Mouse (Mus musculus) CD4-positive, CD25-positive, alpha-beta regulatory T cell, adult 4 months (primary cell): Measurements from ENCODE around the gene Pim3. TPM values are rescaled to one million over a fixed set of nuclear protein-coding genes. Genes with fewer than 3 reads are reported as not detected.
"Not testable (repeated sequence)": the region's sequence is repeated elsewhere in the genome, so short reads cannot be mapped to it uniquely, and the experiment has no call there.

Experiments used
- ATAC-seq: one replicate; pipeline ENCODE4 v1.8.0; 2017
- polyA plus RNA-seq, 2 experiments: library from polyadenylated mRNA; unstranded; fragments of 100-300 nt; shearing (Covaris generic); gene quantifications; one replicate each; pipeline ENCODE4 v1.2.1; 2017

The Pim3 gene
- 1 to 10 TPM; 1.5 to 4.3 TPM for polyA plus RNA-seq

DNA sequence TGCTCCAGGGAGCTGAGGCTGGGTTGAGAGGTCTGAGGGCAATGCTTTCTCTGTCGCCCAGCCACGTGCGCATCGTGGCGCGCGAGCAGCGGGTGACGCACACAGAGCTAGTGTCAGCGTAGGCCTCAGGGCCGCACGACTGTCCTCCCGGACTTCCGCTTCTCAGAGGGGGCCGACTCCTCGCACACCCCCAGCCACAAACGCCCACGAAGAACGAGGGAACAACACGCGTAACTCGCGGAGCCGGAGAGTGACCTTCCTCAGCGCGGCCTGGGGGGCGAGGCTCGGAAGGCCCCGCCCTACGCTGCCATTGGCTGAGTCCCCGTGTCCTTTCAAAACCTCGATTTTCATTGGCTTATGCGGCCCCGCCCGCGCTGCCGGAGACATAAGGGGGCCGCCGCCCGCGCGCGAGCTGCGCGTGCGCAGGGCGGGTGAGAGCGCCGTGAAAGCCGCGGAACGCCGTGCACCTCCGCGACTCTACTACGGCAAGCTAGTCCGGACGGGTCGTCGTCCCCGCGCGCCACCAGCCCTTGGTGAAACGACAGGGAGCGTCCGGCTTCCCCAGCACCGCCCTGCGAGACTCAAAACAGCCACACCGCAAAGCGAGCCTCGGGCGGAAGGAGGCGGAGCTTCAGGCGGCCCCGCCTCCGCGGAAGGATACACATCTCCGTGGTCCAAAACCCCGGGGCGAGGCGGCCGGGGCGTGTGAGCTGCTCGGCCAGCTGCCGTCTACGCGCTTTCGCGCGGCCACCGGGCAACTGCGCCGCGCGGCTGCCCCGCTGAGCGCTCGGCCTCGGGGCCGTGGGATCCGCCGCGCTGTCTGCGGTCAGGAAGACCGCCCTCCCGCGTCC is at the start of gene Pim3:
TSS of gene Pim3 (plus strand) at position 415 of the 851 bp plus-strand sequence.
- ATAC-seq = peak; percentile 78

DNA sequence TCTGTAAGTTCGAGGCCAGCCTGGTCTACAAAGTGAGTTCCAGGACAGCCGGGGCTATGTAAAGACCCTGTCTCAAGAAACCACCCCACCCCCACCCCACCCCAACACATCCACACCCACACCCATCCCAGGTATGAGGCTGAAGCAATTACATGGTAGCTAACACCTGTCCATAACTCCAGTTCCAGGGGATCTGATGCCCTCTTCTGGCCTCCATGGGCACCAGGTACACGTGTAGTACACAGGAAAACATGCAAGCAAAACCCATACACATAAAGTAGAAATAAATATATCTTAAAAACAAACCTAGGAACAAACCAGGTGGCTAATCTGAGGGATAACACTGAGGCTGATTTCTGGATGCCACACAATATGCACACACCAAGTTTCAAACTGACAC is 48.7 kb upstream of the Pim3 start:
- ATAC-seq = no peak

DNA sequence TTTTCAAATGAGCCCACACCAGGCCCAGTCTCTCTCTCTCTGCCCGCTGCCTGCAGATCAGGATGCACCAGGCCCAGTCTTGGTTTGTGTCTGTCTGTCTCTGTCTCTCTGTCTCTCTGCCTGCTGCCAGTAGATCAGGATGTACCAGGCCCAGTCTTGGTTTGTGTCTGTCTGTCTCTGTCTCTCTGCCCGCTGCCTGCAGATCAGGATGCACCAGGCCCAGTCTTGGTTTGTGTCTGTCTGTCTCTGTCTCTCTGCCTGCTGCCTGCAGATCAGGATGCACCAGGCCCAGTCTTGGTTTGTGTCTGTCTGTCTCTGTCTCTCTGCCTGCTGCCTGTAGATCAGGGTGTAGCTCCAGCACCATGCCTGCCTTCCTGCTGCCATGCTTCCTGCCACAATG is 48.1 kb upstream of the Pim3 start:
- ATAC-seq = not testable (repeated sequence)

DNA sequence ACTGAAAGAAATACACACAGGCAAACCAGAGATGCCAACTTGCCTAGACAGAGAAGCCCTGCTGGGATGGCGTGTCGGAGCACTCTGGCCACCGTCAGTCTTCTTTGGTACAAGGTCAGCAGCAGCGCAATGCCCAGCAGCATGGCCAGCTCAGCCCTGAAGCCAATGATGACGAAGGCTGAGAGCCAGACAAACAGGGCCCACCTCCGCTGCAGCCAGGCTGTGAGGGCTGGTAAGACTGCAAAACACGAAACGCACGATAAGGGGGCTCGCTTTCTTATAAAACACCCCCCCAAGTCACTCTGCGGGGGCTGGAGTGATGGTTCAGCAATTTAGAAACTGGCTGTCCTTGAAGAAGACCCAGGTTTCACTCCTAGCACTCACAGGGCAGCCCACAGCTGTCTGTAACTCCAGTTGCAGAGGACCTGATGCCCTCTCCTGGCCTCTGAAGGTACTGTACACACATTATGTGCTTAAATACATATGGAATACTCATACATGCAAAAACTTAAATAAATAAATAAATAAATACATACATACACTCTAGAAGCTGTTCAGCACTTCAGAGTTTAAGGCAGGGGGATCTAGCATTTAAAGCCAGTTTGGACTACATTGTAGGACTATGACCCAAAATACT is 47.5 kb upstream of the Pim3 start:
- ATAC-seq = no peak

DNA sequence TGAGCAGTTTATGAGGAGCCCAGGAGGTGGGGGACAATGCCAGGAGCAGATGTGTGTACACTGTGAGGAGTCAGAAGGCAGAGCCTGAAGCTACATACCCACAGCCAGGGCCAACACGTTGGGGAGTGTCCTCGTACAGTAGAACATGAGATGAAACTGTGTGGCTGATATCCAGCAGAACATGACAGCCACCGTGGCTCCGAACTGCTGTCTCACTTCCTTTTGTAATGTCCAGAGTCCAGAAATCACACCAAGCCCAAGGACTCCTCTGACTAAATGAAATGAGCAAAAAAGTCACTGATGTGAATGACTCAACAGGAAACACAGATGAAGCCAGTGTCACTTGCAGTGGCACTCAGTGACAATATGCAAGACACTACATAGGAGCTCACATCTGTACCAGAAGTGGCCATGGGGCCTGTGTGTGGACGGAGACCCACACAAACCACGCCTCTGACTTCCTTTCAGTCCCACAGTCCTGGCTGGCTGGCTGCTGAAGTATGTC is 46.7 kb upstream of the Pim3 start:
- ATAC-seq = no peak

DNA sequence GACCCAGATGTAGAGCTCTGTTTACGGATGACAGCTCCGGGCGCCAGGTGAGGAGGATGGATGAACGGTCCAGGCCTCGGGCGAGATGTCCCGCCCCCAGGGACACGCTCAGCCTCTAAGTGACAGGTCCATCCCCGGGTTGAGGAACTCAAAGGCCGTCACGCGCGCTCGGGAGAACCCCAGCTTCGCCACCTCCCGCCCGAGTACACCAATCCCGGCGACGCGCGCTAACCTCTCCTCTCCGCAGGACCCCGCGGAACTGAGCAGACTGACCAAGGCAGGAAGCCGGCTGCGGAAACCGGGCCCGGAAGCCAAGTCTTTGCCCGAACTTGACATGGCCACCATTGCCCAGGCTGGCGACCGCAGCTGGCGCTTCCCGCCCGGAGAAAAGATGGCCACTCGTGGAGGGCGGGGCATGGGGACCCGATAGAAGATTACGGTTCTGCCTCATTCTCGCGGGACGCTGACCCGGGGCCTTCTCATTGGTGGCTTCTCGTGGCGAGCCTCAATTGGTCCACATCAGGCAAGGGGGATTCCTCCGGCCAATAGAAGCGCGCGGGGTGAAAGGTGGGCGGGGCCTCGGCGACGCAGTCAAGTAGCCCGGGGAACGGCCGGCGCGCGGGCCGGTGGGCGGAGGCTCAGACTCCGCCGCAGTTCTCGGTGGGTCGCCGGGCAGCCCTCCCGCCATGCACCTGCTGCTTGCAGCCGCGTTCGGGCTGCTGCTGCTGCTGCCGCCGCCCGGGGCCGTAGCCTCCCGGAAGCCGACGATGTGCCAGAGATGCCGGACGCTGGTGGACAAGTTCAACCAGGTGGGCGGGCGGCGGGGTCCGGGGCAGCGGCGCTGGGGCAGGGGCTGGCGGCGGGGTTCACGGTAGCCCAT is 42.7 kb upstream of the Pim3 start, which contains the start of the genes Alg12 and Creld2:
TSS of gene Alg12 (minus strand) at position 293 of the 880 bp plus-strand sequence.
TSS of gene Creld2 (plus strand) at position 621 of the 880 bp plus-strand sequence.
- ATAC-seq = peak; percentile 99

DNA sequence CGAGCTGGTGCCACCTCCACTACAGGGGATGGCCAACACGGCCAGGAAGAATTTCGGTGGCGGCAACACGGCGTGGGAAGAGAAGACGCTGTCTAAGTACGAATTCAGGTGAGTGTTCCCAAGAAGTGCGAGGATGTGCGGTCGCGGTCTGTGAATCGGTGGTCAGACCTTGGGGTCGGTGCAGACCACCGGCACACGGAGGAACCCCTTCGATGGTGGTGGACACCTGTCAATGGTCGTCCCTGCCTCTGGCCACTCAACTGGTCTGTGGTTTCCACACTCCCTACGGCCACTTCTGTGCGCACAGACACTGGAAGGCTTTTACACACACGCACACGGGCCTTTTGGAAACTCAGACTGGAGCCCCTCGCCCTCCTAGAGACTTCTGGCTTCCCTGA is 42.1 kb upstream of the Pim3 start:
- ATAC-seq = no peak

DNA sequence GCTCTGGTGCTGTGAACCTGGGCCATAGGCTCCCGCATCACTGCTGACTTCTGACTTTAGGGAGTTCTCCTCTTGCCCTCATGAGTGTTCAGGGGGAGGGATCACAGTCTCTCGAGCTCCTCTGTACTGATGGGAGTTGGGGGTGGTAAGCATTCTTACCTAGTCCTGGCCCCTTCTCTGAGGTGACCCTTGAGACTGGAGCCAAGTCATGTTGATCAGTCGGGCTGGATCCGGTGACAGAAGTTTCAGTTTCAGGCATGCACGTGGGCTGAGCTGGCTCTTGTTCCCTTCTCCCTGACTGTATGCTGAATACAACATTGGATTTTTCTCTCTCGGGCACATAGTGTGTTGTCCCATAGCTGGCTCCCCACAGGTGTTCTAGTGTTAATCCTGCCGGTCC is 40.6 kb upstream of the Pim3 start:
- no peak for ATAC-seq

DNA sequence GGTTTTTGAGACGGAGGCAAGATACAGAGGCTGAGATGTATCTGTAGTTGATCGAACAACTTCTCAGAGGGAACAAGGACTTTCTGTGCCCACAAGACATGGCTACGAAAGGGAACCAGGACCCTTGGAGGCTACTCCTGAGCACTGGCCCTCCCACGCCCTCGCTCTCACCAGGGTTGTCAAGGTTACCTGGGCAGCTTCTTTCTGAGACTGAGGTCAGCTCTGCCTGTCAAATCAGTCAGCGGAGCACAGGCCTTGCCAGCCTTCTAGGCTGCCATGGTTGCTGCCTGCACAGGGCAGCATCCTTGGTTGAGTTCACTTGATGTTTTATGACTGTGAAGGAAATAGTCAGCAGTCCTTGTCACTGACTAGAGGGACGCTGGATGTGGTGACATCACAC is 39.5 kb upstream of the Pim3 start:
- no peak for ATAC-seq

DNA sequence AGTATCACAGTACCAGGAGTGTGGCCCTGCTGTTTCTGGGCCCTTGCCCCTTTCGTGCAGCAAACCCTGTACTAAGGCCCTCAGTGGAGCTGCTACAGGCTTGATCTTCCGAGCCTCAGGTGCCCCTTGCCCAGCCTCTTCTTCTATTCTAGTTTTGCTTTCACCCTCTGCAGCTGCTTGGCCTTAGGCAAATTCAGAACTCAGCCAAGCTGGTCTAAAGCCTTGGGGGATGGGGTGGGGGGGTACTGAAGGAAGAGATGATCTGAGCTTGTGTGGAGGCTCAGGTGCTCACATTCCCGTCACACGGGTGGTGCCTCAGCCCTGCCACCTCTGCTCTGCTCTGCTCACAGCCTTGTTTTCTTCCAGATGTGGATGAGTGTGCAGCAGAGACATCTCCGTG is 38.6 kb upstream of the Pim3 start:
- ATAC-seq = no peak

DNA sequence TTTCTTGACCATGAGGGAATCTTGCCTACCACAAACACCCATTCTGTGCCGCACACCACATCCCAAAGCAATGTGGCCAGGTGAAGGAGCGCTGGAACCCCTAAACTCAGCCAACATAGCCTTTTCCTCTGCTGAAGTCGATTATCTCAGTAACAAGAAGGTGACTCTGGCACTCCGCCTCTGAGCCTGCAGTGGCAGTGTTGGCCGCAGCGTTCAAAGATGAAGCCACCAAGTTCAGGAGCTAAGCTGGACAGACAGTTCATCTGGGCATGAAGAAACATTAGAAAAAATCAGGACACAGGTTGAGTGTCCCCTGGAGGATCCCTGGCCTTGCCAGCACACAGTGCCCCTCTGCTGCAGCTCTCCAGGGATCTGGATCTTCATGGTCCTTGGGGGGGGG is 34.5 kb upstream of the Pim3 start:
- no peak for ATAC-seq

DNA sequence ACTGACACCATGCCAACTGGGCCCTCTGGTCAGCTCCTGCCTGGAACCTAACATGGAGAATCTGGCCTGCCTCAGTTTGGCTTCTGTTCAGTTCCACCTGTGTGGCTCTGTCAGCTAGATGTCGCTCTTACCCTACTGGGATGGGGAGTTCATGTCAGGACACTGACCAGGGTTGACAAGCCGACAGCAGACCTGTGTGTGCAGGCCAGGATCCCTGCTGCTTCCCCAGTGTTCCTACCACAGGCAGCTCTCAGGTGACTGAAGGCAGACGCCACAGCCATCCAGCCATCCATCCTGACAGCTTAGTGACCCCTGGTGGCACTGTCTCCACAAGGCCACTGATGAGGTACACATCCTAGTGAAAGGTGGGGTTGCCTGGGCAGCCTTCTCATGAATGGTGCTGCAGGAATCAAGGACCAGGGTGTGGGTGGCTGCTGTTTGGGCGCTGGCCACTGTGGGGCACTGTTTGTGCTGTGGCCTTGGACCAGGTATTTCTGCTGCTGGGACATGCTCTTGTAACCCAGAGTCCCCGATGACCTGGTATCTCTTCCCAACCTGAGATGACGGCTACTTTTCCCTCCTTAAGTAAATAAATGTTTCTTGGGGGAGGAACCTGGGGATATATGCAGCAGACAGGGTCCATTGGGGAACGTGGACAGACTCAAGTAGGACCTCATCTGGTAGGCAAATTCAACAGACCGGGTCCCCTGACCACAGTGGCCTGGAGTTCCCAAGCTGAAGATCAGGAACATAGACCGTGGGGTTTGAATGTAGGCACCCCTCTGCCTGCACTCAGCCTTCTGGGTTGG is 33.8 kb upstream of the Pim3 start:
- peak; percentile 62 for ATAC-seq

DNA sequence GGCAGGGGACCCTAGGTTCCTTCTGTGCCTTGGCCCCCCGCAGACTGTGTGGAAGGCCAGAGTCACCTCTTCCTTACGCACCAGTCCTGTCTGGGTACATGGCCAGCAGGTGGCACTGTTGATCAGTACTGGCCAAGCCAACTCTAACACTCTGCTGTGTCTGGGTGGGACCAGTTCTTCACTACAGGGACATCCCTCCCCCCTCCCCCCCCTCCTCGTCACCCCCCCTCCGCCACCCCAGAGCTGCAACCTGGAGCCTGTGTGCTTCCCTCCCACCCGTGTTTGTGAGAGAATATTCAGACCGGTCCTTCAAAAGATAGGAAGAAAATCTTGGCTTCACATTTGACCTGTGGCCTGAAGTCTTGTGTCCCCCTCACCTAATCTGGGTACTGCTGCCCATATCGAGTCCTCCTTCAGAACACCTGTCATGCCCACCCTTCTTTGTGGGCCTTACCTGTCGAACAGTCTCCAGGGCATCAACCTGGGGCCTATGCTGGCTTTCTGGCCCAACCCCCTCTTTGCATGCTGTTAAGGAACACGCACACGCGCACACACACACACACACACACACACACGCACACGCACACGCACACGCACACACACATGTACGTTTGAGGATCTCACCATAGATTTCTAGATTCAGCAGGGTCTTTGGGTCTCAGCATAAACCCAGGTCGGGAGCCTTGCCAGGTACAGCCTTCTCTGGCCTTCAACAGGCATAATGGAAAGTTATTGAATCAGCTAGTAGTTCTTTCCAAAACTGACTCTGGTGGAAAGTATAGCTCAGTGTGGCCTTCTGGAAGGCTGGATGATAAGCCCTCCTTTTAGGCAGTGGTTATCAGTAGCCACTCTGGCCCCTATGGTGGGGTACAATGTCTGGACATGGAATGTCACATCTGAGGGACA is 32.9 kb upstream of the Pim3 start:
- ATAC-seq = peak; percentile 96

DNA sequence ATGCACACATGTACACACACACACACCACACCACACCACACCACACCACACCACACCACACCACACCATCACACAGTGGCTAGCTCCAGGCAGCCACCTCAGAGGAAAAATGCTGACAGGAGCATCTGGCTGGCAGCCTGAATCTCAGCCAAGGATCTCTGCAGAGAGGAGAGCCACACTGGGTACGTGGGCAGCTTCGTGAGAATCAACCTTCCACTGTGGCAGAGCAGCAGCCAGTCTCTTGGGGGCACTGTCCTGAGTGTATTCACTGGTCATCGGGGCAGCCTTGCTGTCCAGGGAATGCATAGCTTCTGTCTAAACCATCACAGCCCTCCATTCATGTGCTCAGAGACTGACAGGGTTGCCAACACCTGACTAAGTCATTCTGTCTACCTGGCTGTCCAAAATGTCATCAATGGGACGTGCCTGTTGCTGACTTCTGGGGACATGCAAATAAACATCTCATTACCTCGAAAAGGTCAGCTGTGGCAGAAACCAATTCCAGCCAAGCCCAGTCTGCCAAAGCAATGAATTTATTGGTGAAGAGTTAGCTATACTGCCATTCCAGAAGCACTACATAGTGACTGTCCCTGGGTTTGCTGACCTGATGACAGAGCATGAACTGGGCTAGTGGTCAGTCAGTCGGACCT is 32.1 kb upstream of the Pim3 start:
- ATAC-seq = no peak

DNA sequence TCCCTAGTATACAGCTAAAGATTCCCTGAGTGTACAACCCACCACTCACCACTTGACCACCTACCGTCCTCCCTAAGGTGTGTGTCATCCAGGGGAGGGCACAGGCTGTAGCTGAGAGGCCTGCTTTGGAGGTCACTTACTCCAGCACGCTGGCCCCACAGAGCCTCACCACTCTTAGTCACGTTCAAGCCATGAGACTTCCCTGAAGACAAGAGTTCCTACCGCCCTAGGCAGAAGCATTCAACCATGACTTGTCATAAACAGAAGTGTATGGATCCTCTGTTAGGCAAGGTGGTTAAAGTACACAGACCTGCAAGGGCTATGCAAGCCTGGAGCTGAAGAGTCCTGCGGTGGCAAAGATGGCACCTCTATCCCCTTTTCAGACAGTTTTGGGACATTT is 31.3 kb upstream of the Pim3 start:
- no peak for ATAC-seq

DNA sequence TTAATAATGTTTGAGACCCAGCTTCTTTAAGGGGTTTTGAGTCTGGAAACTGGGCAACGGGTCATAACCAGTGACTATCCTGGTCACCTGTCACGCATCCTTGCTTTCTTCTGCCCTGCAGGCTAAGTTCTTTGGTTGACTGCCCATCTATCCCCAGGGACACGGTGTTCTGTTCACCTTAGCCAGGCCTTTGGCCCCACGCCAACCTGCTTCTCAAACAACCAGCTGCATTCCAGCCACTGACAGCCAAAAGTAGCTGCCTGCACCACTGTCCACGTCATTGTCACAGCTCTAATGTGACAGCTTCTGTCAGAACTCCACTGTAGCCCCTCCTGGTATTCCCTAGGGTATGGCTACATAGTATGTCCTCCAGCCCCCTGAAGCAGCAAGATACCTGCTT is 30.5 kb upstream of the Pim3 start:
- ATAC-seq = no peak

DNA sequence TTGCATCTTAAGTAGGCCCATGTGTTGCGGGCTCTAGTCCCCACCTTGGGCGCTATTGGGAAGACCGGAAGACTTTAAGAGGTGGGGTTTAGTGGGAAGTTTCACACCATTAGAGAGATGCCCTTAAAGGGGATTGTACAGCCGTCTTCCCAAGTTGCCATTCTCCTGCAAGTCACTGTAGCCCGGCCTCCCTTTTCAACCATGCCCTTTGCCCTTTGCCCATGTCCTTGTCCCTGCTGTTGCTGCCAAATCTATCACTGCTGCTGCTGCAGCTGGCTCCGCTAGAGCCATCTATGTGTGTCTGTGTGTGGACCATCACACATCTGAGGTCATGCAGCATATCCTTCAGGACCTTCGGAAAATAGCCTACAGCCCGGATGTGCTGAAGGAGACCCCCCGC is 29.4 kb upstream of the Pim3 start:
- no peak for ATAC-seq

DNA sequence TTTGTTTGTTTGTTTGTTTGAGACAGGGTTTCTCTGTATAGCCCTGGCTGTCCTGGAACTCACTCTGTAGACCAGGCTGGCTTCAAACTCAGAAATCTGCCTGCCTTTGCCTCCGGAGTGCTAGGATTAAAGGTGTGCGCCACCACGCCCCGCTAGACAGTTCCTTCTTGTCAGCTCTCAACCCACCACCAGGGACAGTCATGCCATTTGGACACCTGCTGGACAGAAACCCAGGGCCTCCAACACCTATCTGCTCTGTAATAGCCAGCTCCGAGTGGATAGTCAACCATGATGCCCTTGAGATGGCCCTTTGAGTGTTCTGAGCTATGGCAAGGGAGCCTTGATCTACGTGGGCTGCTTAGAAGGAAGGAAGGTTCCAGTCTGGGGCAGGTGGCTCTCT is 26.0 kb upstream of the Pim3 start:
- no peak for ATAC-seq

DNA sequence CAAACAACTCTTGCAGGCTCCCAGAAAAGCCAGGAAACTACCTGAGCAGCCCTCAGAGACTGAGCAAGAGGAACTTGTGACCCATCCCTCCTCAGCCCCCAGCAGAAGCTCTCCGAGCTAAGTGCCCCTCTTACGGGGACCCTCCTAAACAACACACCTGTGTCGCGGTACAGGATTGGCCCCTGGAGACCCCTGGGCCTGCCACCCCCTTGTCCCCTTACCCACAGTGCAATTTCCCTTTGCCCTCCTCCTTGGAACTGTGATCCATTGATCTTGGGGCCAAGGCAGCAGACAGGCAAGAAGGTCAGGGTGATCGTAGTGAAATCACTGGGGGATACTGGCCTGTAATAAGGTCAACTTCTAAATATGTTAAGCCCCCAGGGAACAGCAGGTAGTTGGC is 25.4 kb upstream of the Pim3 start:
- no peak for ATAC-seq

DNA sequence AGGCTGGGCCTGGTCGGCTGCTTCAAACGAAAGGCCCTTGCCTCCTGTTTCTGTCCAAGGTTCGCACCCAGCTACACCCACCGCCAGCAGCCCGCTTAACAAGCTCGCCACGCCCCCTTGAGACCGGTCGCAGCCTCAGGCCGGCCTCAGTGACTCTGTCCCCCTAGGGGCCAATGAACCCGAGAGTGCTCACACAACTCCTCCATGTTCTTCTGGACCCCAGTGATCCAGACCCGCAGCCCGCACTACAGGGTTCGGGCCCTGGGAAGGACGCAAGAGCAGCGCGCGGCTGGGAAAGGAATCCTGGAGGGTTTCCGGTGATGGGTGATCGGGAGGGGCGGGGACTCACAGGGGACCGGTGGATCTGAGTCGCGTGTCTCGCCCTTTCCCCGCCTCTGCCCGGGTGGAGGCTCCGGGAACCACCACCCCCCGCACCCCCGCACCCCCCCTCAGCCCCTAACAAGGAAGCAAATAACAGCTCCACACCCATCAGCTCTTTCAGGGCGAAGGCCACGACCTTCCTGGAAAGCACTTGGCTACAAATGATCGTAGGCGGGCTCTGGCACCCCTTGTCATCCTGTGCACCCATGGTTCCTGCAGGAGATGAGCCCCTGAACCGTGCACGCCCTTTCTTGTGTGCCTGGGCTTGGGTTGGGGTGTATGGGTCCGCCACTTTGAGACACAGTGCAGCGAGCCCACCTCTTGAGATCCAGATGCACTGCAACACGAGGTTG is 24.6 kb upstream of the Pim3 start:
- peak; percentile 88 for ATAC-seq
